Mouse (Mus musculus): ENCODE results near the gene Meis3. TPM values are rescaled to one million over a fixed set of nuclear protein-coding genes. Genes with fewer than 3 reads are reported as not detected.

The Meis3 gene
- polyA plus RNA-seq, 1 experiment: 3.8 TPM

DNA sequence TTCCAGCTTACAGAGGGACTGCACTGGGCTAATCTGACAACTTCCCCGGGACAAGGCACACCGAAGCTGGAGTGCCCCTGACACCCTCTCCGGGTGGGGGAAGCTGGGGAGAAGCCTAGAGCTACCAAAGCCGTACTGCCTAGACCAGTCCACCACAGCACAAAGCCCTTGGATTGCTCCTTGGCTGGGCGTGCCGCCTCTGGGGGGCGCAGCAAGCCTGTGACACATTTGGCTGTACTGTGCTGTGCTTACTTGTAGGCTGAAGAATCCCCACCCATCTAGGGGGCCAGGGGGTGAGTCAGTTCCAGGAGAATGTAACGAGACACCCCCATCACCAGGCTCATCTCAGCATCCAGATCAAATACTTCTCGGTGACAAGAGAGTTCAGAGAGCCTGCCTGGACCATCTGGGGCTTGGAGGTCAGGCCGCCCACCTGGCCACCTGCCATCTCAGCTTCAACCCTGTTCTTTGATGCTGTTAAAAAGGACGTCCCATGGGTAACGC is 36.0 kb downstream of the Meis3 start:
- no peak for DNase-seq
- no peak overlapping the region for H3K27ac ChIP-seq (ENCODE audit: insufficient read depth, low read depth, low read length)
- H3K4me1 ChIP-seq (ENCODE audit: control insufficient read depth, insufficient read depth, low read length): no peaks in the 10 kb centered on the region
- no peaks in the 10 kb centered on the region; the same call in 1 of the 2 replicates for H3K36me3 ChIP-seq (ENCODE audit: control insufficient read depth, insufficient read depth, low read length)
- H3K27me3 ChIP-seq (replicated peaks; ENCODE audit: control insufficient read depth, insufficient read depth, low read length): no peaks in the 10 kb centered on the region
- peak; percentile 39; the same call in 1 of the 2 replicates for TF ChIP-seq CTCF (conservative IDR thresholded peaks at IDR 0.05; ENCODE audit: insufficient read depth, insufficient read length, low read depth, low read length)
- no peak for TF ChIP-seq POLR2A (IDR thresholded peaks at IDR 0.05; ENCODE audit: low read depth, low read length)
- H3K4me3 ChIP-seq (ENCODE audit: insufficient read depth, low read depth, low read length): no peak overlapping the region
- WGBS: 67% methylated on average over 12 of the region's 12 CpGs

DNA sequence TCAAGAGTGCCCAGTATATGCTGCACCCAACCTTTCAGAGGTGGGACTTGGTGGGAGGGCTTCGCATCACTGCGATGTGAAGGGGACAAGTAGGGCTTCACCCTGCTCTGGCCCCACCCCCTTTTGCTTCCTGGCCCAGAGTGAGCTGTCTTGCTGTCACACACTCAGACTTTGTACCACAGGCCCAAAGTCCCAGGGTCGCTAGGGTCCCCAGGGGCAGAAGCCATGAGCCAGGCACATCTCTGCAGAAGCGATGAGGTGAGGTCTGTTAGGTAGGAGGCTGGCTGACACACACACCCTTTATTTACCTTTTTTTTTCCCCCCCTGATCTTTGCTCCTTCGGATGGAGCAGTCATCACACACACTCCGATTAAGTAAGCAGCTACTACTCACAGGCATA is 38.3 kb downstream of the Meis3 start:
- H3K27me3 ChIP-seq (replicated peaks; ENCODE audit: control insufficient read depth, insufficient read depth, low read length): no peaks in the 10 kb centered on the region
- no peak overlapping the region for H3K4me3 ChIP-seq (ENCODE audit: insufficient read depth, low read depth, low read length)
- no peak overlapping the region for H3K27ac ChIP-seq (ENCODE audit: insufficient read depth, low read depth, low read length)
- no peaks in the 10 kb centered on the region for H3K4me1 ChIP-seq (ENCODE audit: control insufficient read depth, insufficient read depth, low read length)
- TF ChIP-seq POLR2A (IDR thresholded peaks at IDR 0.05; ENCODE audit: low read depth, low read length): no peak
- TF ChIP-seq CTCF (conservative IDR thresholded peaks at IDR 0.05; ENCODE audit: insufficient read depth, insufficient read length, low read depth, low read length): no peak
- DNase-seq: no peak
- H3K36me3 ChIP-seq (ENCODE audit: control insufficient read depth, insufficient read depth, low read length): no peaks in the 10 kb centered on the region; the same call in 1 of the 2 replicates
- 73% methylated on average over 6 of the region's 6 CpGs for WGBS

DNA sequence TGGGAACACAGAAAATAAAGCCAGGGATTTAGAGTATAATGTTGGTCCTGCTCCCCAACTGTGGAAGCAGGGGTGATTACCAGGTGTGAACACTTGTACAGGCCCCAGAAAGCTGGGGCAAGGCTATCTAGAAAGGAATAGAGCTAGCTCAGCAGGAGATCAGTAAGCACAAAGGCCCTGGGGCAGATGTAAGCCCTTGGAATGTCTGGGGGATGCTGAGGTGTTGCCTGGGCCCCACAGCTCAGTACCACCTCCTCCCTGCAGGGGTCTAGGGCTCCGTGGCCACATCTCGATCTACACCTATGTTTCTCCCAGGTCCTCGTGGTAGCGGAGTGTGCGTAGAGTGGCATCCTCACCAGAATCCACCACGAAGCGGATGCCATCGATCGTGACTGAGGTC is 39.1 kb downstream of the Meis3 start:
- WGBS: 95% methylated on average over 9 of the region's 9 CpGs
- H3K36me3 ChIP-seq (ENCODE audit: control insufficient read depth, insufficient read depth, low read length): no peaks in the 10 kb centered on the region; the same call in 1 of the 2 replicates
- H3K27me3 ChIP-seq (replicated peaks; ENCODE audit: control insufficient read depth, insufficient read depth, low read length): no peaks in the 10 kb centered on the region

DNA sequence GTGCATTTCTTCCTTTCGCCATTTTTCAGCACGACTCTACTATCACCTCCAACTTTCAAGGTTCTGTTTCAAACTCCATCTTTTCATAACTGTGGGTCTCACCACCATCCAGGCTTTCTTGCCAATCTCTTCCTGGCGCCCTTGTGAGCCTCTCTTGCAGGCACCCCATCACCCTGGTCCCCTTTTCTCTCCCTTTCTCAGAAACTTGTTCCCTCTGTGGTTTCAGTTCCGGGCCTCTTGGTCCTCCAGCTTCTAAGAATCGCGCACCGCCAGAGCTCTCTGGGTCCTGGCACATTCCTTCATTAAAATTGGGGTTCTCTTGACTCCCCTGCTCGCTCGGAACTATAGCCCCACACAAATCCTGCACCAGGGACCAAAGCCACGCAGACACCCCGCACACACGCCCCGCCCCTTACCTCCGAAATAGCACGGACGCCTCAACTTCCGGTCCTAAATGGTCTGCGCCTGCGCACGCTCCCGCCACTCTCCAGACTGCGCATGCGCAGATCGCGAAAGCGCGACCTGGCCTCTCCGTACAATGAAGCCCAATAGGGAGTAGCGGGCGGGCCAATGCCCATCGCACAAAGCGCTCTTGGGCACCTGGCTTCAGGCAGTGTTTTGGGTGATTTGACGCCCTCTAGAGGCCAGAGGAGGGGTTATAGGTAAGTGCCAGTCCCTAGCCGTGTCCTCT is 46.8 kb downstream of the Meis3 start, which contains the start of gene Dhx34:
TSS of gene Dhx34 (minus strand) at position 456 of the 691 bp plus-strand sequence.
- WGBS: 1% methylated on average over 34 of the region's 34 CpGs
- H3K27me3 ChIP-seq (replicated peaks; ENCODE audit: control insufficient read depth, insufficient read depth, low read length): no peaks in the 10 kb centered on the region
- H3K36me3 ChIP-seq (ENCODE audit: control insufficient read depth, insufficient read depth, low read length): no peaks in the 10 kb centered on the region; the same call in 1 of the 2 replicates
- DNase-seq: peak; percentile 98
- H3K27ac ChIP-seq (ENCODE audit: insufficient read depth, low read depth, low read length): peak within 1 kb of the TSS; percentile 83
- TF ChIP-seq CTCF (conservative IDR thresholded peaks at IDR 0.05; ENCODE audit: insufficient read depth, insufficient read length, low read depth, low read length) (peak; percentile 69), POLR2A (IDR thresholded peaks at IDR 0.05; ENCODE audit: low read depth, low read length) (peak; percentile 67)
- H3K4me1 ChIP-seq (ENCODE audit: control insufficient read depth, insufficient read depth, low read length): peaks cover 6% of the 10 kb centered on the region; the same call in 1 of the 2 replicates
- peak within 1 kb of the TSS; percentile 81 for H3K4me3 ChIP-seq (ENCODE audit: insufficient read depth, low read depth, low read length)

More for the DNA sequence above, 39.1 kb downstream of the Meis3 start:
- DNase-seq: no peak
- no peak overlapping the region for H3K27ac ChIP-seq (ENCODE audit: insufficient read depth, low read depth, low read length)
- no peaks in the 10 kb centered on the region for H3K4me1 ChIP-seq (ENCODE audit: control insufficient read depth, insufficient read depth, low read length)
- no peak for TF ChIP-seq CTCF (conservative IDR thresholded peaks at IDR 0.05; ENCODE audit: insufficient read depth, insufficient read length, low read depth, low read length)
- no peak for TF ChIP-seq POLR2A (IDR thresholded peaks at IDR 0.05; ENCODE audit: low read depth, low read length)
- H3K4me3 ChIP-seq (ENCODE audit: insufficient read depth, low read depth, low read length): no peak overlapping the region

DNA sequence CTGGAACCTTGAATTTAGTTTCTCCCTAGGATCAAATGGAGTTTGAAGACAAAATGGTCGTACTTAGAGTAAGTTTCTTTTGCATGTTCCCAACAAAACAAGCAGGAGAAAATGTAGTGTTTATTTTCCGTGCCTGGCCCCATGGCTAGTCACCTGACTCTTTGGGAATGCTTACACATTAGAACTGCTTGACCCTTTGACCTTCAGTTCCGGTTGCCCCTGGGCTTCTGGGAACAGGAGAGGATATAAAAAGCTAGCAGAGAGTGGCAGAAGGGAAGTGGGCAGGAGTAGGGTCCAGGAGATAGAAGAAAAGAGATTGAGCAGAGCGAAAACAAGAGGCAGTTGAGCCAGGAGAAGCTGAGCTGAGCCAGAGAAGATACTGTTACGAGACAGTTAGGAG is 55.0 kb downstream of the Meis3 start:
- no peaks in the 10 kb centered on the region for H3K27me3 ChIP-seq (replicated peaks; ENCODE audit: control insufficient read depth, insufficient read depth, low read length)
- DNase-seq: peak; percentile 84
- H3K27ac ChIP-seq (ENCODE audit: insufficient read depth, low read depth, low read length): peak overlapping the region; percentile 91
- TF ChIP-seq CTCF (conservative IDR thresholded peaks at IDR 0.05; ENCODE audit: insufficient read depth, insufficient read length, low read depth, low read length) (no peak), POLR2A (IDR thresholded peaks at IDR 0.05; ENCODE audit: low read depth, low read length) (no peak)
- no peak overlapping the region for H3K4me3 ChIP-seq (ENCODE audit: insufficient read depth, low read depth, low read length)
- peaks cover 16% of the 10 kb centered on the region for H3K4me1 ChIP-seq (ENCODE audit: control insufficient read depth, insufficient read depth, low read length)
- WGBS: 36% methylated on average over 5 of the region's 5 CpGs
- H3K36me3 ChIP-seq (ENCODE audit: control insufficient read depth, insufficient read depth, low read length): no peaks in the 10 kb centered on the region

Other genes starting within 250 kb of the Meis3 start
- gene Nop53, start 229.0 kb upstream of the Meis3 start, polyA plus RNA-seq (2012; rRNA removed): 87.9 and 88.9 TPM in 2 replicates
- 30.2 and 33.7 TPM in 2 replicates for gene Ehd2, start 207.5 kb upstream of the Meis3 start, polyA plus RNA-seq (2012; rRNA removed)
- 7.9 and 8.6 TPM in 2 replicates for gene Bicra, start 127.2 kb upstream of the Meis3 start, polyA plus RNA-seq (2012; rRNA removed)
- gene Zfp541, start 113.3 kb upstream of the Meis3 start, polyA plus RNA-seq (2012; rRNA removed): 0.03 TPM in 1 of 2 replicates, not detected in the other
- 177 and 207 TPM in 2 replicates for gene Napa, start 76.6 kb upstream of the Meis3 start, polyA plus RNA-seq (2012; rRNA removed)
- 28.7 and 32.5 TPM in 2 replicates for gene Kptn, start 55.2 kb upstream of the Meis3 start, polyA plus RNA-seq (2012; rRNA removed)
- gene Slc8a2, start 45.3 kb upstream of the Meis3 start, polyA plus RNA-seq (2012; rRNA removed): 0.33 and 0.38 TPM in 2 replicates
- gene Dhx34, start 46.9 kb downstream of the Meis3 start, polyA plus RNA-seq (2012; rRNA removed): 22.7 and 28.9 TPM in 2 replicates
- gene C5ar2, start 69.1 kb downstream of the Meis3 start, polyA plus RNA-seq (2012; rRNA removed): 0.34 and 0.39 TPM in 2 replicates
- 3.4 and 4.2 TPM in 2 replicates for gene C5ar1, start 84.5 kb downstream of the Meis3 start, polyA plus RNA-seq (2012; rRNA removed)
- gene Inafm1, start 98.5 kb downstream of the Meis3 start, polyA plus RNA-seq (2012; rRNA removed): 23.1 and 30.7 TPM in 2 replicates
- gene Ccdc9, start 111.7 kb downstream of the Meis3 start, polyA plus RNA-seq (2012; rRNA removed): 23.3 and 24.3 TPM in 2 replicates
- gene Bbc3, start 133.3 kb downstream of the Meis3 start, polyA plus RNA-seq (2012; rRNA removed): 5.1 and 5.2 TPM in 2 replicates
- gene Sae1, start 212.7 kb downstream of the Meis3 start, polyA plus RNA-seq (2012; rRNA removed): 23.0 and 29.2 TPM in 2 replicates
- gene Zc3h4, start 225.8 kb downstream of the Meis3 start, polyA plus RNA-seq (2012; rRNA removed): 23.9 and 25.9 TPM in 2 replicates

Measured in kidney, adult 2 months (tissue).